Mouse (Mus musculus) erythroblast, embryonic 14.5 days (primary cell): ENCODE measurements around the gene Aktip.

Source experiments
- GATA1 ChIP-seq: IDR thresholded peaks from 2 replicates; pipeline ENCODE4 v1.6.1; 2012; ENCODE audit warnings: low read length, inconsistent platforms, mixed read lengths
- TAL1 ChIP-seq: IDR thresholded peaks from 3 replicates; pipeline ENCODE4 v1.6.1; 2012; ENCODE audit warnings: low read length, inconsistent platforms, mixed read lengths

- TF ChIP-seq GATA1 (no peak), TAL1 (no peak)
Observed at GRCm38 (mm10) chr8:91081911-91082310, 117.9 kb downstream of the Aktip start.
